Mouse (Mus musculus): ENCODE measurements at regions not wholly inside any gene's neighbourhood (a gene's known extent, or its start where the extent isn't known, plus 50 kb on each side); places are given as distances from the start of the nearest gene placed in this dataset.

DNA sequence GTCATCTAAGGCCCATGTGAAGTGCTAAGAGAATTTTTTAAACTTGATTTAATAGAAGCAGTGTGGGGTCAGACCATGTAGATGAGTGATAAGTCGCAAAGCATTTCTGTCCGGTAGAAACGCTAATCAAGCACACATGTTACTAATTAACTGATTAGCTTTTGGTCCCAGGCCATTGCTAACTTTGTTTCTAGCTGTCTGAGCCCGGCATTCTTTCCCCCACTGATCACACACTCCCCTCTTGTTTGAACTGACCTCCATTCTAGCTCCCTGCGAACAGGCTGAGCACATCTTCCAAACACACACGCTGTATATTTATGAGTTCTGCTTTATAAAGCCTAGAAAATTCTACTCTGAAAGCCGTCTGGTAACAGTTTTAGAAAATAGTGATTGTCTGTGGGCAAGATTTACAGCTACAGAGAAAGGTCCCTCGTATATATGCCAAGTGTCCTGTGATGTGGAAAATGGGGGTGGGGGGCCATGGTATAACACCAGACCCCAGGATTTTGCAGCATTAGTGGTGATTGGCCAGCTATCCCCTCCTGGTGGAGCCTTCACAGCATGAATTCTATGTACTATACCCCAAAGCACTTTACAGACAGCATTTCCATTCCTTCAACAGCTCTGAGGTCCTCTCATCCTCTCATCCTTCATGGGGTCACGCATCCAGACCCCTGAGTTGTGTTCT is 126.1 kb upstream of the Cops8 start:
- Histone ChIP-seq H3K27me3 (ENCODE audit: control insufficient read depth, insufficient read depth, low read length) (peaks cover 3% of the 10 kb centered on the region; the same call in 1 of the 2 replicates), H3K9me3 (ENCODE audit: control insufficient read depth, low read length) (no peaks in the 10 kb centered on the region), H3K36me3 (ENCODE audit: control insufficient read depth, insufficient read depth, low read length) (no peaks in the 10 kb centered on the region), H3K4me3 (ENCODE audit: low read depth, low read length) (no peak overlapping the region), H3K9ac (ENCODE audit: low read depth, low read length) (no peak overlapping the region), H3K27ac (ENCODE audit: low read depth, low read length) (no peak overlapping the region), H3K4me1 (replicated peaks; ENCODE audit: control insufficient read depth, insufficient read depth, low read length) (peaks cover 4% of the 10 kb centered on the region), H3K4me2 (replicated peaks; ENCODE audit: low read depth, low read length) (no peak overlapping the region)
- WGBS = 36% methylated on average over 9 of the region's 9 CpGs
- no peak for ATAC-seq (ENCODE audit: low FRiP score)
- DNase-seq (ENCODE audit: low spot score) = no peak

DNA sequence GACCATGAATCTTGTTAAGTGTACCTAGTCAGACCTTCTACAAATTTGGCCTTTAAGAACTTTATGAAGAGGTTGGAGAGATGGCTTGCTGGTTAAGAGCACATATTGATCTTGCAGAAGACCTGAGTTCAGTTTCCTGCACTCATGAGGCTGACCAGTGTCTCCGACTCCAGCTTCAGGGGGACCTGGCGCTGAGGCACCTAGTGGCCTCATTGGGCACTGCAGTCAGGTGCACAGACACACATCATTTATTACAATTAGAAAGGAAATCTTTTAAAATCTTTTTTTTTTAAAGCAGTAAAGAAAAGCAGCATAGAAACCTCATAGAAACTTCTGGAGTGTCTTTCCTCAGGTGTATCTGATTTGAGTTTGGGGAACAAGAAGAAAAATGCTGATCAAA is 123.9 kb upstream of the Cops8 start:
- H3K27ac ChIP-seq (ENCODE audit: low read depth, low read length) = no peak overlapping the region
- H3K27me3 ChIP-seq (ENCODE audit: control insufficient read depth, insufficient read depth, low read length) = no peaks in the 10 kb centered on the region
- DNase-seq (ENCODE audit: low spot score) (no peak), ATAC-seq (ENCODE audit: low FRiP score) (no peak)
- H3K9me3 ChIP-seq (ENCODE audit: control insufficient read depth, low read length) = no peaks in the 10 kb centered on the region
- H3K4me2 ChIP-seq (replicated peaks; ENCODE audit: low read depth, low read length) = no peak overlapping the region
- no peaks in the 10 kb centered on the region for H3K36me3 ChIP-seq (ENCODE audit: control insufficient read depth, insufficient read depth, low read length)
- H3K9ac ChIP-seq (ENCODE audit: low read depth, low read length) = no peak overlapping the region
- H3K4me1 ChIP-seq (replicated peaks; ENCODE audit: control insufficient read depth, insufficient read depth, low read length) = peaks cover 4% of the 10 kb centered on the region
- no peak overlapping the region for H3K4me3 ChIP-seq (ENCODE audit: low read depth, low read length)
- WGBS = 82% methylated on average over 2 of the region's 2 CpGs

DNA sequence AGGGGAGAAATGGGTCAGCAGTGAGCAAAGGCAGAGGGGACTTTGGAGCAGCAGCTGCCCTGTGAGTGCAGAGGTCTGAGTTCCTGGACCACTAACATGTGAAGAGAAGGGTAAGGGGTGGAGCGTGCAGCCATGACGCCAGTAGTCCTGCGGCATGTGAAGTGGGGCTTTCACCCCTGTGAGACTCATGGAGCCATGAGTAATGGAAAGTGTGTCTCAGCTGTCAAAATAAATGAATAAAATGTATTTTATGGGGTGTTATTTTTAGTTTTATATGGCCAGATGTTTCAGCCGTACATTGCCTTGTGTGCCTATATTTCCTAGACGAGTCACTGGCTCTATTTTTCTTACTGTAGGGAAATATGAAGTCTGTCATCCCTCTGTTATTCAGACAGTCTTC is 121.5 kb upstream of the Cops8 start:
- no peaks in the 10 kb centered on the region for H3K36me3 ChIP-seq (ENCODE audit: control insufficient read depth, insufficient read depth, low read length)
- no peaks in the 10 kb centered on the region; the same call in 1 of the 2 replicates for H3K4me1 ChIP-seq (replicated peaks; ENCODE audit: control insufficient read depth, insufficient read depth, low read length)
- no peak overlapping the region for H3K4me2 ChIP-seq (replicated peaks; ENCODE audit: low read depth, low read length)
- H3K27me3 ChIP-seq (ENCODE audit: control insufficient read depth, insufficient read depth, low read length) = no peaks in the 10 kb centered on the region
- 96% methylated on average over 5 of the region's 5 CpGs for WGBS
- H3K9me3 ChIP-seq (ENCODE audit: control insufficient read depth, low read length) = no peaks in the 10 kb centered on the region
- no peak for DNase-seq (ENCODE audit: low spot score)
- H3K9ac ChIP-seq (ENCODE audit: low read depth, low read length) = no peak overlapping the region
- H3K27ac ChIP-seq (ENCODE audit: low read depth, low read length) = no peak overlapping the region
- H3K4me3 ChIP-seq (ENCODE audit: low read depth, low read length) = no peak overlapping the region
- ATAC-seq (ENCODE audit: low FRiP score) = no peak

DNA sequence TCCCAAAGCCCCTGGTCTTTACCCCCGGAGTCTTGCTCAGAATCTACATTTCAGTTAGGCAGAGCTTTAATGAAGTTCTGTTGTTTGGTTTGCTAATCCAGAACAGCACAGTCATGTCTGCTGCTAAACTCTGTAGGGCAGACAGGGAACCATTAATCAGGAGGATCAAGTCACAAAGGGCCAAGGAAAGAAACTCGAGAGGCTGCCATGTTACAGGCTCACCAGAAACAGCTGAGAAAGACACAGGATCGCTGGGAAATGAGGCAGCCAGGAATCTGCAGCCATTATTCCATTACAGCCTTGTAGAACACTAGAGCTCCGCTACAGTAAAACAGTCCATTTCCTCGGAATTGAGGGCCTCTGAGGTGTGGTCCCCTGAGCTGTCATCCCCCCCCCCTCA is 121.1 kb upstream of the Cops8 start:
- no peak overlapping the region for H3K27ac ChIP-seq (ENCODE audit: low read depth, low read length)
- DNase-seq (ENCODE audit: low spot score) = no peak
- no peak overlapping the region for H3K4me2 ChIP-seq (replicated peaks; ENCODE audit: low read depth, low read length)
- no peaks in the 10 kb centered on the region for H3K36me3 ChIP-seq (ENCODE audit: control insufficient read depth, insufficient read depth, low read length)
- ATAC-seq (ENCODE audit: low FRiP score) = no peak
- H3K4me1 ChIP-seq (replicated peaks; ENCODE audit: control insufficient read depth, insufficient read depth, low read length) = no peaks in the 10 kb centered on the region; the same call in 1 of the 2 replicates
- H3K9me3 ChIP-seq (ENCODE audit: control insufficient read depth, low read length) = no peaks in the 10 kb centered on the region
- WGBS = 71% methylated on average over 5 of the region's 5 CpGs
- no peaks in the 10 kb centered on the region for H3K27me3 ChIP-seq (ENCODE audit: control insufficient read depth, insufficient read depth, low read length)
- H3K9ac ChIP-seq (ENCODE audit: low read depth, low read length) = no peak overlapping the region
- H3K4me3 ChIP-seq (ENCODE audit: low read depth, low read length) = no peak overlapping the region

DNA sequence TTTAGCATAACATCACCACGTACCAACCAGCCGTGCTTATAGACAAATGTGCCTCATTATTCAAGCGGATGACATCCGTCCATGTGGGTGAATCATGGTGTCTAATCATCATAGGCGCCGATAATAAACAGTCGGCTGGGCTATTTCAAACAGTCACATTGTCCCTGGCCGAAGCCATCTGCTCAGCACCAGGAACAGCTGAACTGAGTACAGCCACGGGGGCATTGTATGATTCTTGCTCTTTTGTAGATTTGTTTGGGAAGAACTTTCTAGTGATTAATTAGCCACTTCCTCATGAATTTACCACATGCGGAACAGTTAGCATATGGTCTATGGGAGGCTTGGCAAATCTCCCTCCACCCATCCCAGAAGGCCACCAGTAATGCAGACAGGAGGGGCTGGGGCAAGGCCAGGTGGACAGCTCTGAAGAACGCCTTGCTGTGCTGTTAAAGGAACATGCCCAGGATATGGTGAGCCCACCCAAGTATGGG is 116.4 kb upstream of the Cops8 start:
- no peaks in the 10 kb centered on the region for H3K27me3 ChIP-seq (ENCODE audit: control insufficient read depth, insufficient read depth, low read length)
- peak; percentile 41 for DNase-seq (ENCODE audit: low spot score)
- H3K27ac ChIP-seq (ENCODE audit: low read depth, low read length) = no peak overlapping the region
- no peaks in the 10 kb centered on the region for H3K36me3 ChIP-seq (ENCODE audit: control insufficient read depth, insufficient read depth, low read length)
- no peak overlapping the region for H3K4me3 ChIP-seq (ENCODE audit: low read depth, low read length)
- peak; percentile 75 for ATAC-seq (ENCODE audit: low FRiP score)
- no peaks in the 10 kb centered on the region for H3K9me3 ChIP-seq (ENCODE audit: control insufficient read depth, low read length)
- no peak overlapping the region for H3K4me2 ChIP-seq (replicated peaks; ENCODE audit: low read depth, low read length)
- WGBS = 59% methylated on average over 11 of the region's 11 CpGs
- H3K9ac ChIP-seq (ENCODE audit: low read depth, low read length) = no peak overlapping the region
- H3K4me1 ChIP-seq (replicated peaks; ENCODE audit: control insufficient read depth, insufficient read depth, low read length) = no peaks in the 10 kb centered on the region; the same call in 1 of the 2 replicates

DNA sequence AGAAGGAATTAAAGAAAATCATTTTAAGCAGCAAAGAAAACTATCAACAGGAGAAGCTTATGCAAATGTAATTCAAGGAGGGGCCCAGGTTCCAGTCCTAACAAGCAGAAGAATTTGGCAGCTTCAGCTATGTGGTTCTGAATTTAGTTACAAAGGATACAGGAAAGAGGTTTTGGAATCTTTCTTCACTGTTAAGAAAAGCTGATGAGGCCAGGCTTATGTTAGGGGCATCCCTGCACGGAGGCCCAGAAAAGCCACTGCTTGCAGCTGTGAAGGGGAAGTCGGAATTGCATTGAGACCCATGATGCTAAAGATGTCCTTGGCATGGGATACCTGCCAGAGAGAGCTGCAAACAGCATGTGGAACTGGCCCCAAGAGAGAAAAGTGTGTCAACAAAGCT is 114.9 kb upstream of the Cops8 start:
- Histone ChIP-seq H3K9me3 (ENCODE audit: control insufficient read depth, low read length) (no peaks in the 10 kb centered on the region), H3K27me3 (ENCODE audit: control insufficient read depth, insufficient read depth, low read length) (no peaks in the 10 kb centered on the region; the same call in 1 of the 2 replicates), H3K4me1 (replicated peaks; ENCODE audit: control insufficient read depth, insufficient read depth, low read length) (no peaks in the 10 kb centered on the region; the same call in 1 of the 2 replicates), H3K9ac (ENCODE audit: low read depth, low read length) (no peak overlapping the region), H3K4me2 (replicated peaks; ENCODE audit: low read depth, low read length) (no peak overlapping the region), H3K4me3 (ENCODE audit: low read depth, low read length) (no peak overlapping the region), H3K36me3 (ENCODE audit: control insufficient read depth, insufficient read depth, low read length) (no peaks in the 10 kb centered on the region), H3K27ac (ENCODE audit: low read depth, low read length) (no peak overlapping the region)
- DNase-seq (ENCODE audit: low spot score) = no peak
- 80% methylated on average over 2 of the region's 2 CpGs for WGBS
- ATAC-seq (ENCODE audit: low FRiP score) = no peak

DNA sequence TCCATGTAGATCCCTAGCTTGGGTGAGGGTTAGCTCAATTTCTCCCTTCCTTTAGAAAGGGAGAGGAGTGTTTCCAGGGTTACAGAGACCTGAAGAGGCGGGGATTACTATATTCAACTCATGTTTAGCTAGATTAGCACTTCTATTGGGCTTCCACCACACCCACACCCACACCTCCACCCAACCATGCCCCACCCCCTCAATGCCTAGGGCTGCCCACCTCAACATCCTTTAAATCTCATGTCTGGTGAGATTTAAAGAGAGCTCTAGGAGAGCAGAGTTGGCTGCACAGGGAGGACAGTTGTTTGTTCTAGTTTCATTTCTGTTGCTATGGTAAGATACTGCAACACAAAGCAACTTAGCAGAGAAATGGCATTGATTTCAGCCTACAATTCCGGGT is 113.8 kb upstream of the Cops8 start:
- H3K27me3 ChIP-seq (ENCODE audit: control insufficient read depth, insufficient read depth, low read length) = no peaks in the 10 kb centered on the region; the same call in 1 of the 2 replicates
- ATAC-seq (ENCODE audit: low FRiP score) = no peak
- DNase-seq (ENCODE audit: low spot score) = no peak
- no peaks in the 10 kb centered on the region; the same call in 1 of the 2 replicates for H3K4me1 ChIP-seq (replicated peaks; ENCODE audit: control insufficient read depth, insufficient read depth, low read length)
- no peaks in the 10 kb centered on the region for H3K36me3 ChIP-seq (ENCODE audit: control insufficient read depth, insufficient read depth, low read length)
- H3K4me2 ChIP-seq (replicated peaks; ENCODE audit: low read depth, low read length) = no peak overlapping the region
- 80% methylated on average over 2 of the region's 2 CpGs for WGBS
- no peak overlapping the region for H3K9ac ChIP-seq (ENCODE audit: low read depth, low read length)
- H3K27ac ChIP-seq (ENCODE audit: low read depth, low read length) = no peak overlapping the region
- H3K4me3 ChIP-seq (ENCODE audit: low read depth, low read length) = no peak overlapping the region
- no peaks in the 10 kb centered on the region for H3K9me3 ChIP-seq (ENCODE audit: control insufficient read depth, low read length)

DNA sequence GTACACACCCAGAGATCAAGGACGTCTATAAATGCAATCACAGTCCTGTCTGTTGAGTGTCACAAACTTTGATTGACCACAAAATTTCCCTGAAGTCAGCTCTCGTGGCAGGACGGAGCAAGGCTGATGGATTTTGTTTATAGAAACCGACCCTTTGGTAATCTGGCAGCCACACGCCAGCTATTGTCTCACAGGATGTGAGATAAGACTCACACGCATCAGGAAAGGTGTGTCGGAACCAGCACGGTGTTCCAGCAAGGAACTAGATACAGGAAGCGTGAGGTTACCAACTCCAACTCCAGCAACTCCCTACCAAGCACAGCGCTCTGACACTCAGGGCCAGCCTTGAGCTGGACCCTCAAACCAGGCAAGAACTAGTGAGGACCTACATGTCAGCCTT is 112.4 kb upstream of the Cops8 start:
- Histone ChIP-seq H3K27ac (ENCODE audit: low read depth, low read length) (no peak overlapping the region), H3K4me3 (ENCODE audit: low read depth, low read length) (no peak overlapping the region), H3K36me3 (ENCODE audit: control insufficient read depth, insufficient read depth, low read length) (no peaks in the 10 kb centered on the region), H3K9ac (ENCODE audit: low read depth, low read length) (no peak overlapping the region), H3K27me3 (ENCODE audit: control insufficient read depth, insufficient read depth, low read length) (no peaks in the 10 kb centered on the region; the same call in 1 of the 2 replicates), H3K9me3 (ENCODE audit: control insufficient read depth, low read length) (no peaks in the 10 kb centered on the region), H3K4me1 (replicated peaks; ENCODE audit: control insufficient read depth, insufficient read depth, low read length) (no peaks in the 10 kb centered on the region; the same call in 1 of the 2 replicates), H3K4me2 (replicated peaks; ENCODE audit: low read depth, low read length) (no peak overlapping the region)
- ATAC-seq (ENCODE audit: low FRiP score) (no peak), DNase-seq (ENCODE audit: low spot score) (no peak)
- 89% methylated on average over 10 of the region's 10 CpGs for WGBS

DNA sequence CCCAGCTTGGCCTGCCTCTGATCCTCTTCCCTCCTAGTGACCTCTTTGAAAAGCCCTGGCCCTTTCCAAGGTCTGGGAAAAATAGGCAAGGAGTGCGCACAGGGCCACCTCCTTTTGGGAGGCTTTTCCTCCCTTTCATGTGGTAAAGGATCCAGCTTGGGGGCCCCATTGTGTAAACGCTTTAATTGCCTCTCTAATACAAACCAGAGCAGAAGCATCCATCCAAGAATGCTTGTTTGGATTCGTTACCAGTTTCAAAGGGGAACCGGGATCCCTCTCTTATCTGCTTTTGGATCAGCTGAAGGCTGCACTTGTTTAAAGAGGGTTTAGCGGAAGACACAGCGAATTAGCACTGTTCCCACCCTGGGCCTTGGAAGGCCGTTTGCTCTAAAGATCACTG is 109.3 kb upstream of the Cops8 start:
- no peak overlapping the region for H3K9ac ChIP-seq (ENCODE audit: low read depth, low read length)
- H3K27ac ChIP-seq (ENCODE audit: low read depth, low read length) = no peak overlapping the region
- H3K27me3 ChIP-seq (ENCODE audit: control insufficient read depth, insufficient read depth, low read length) = no peaks in the 10 kb centered on the region; the same call in 1 of the 2 replicates
- H3K4me1 ChIP-seq (replicated peaks; ENCODE audit: control insufficient read depth, insufficient read depth, low read length) = no peaks in the 10 kb centered on the region
- H3K4me2 ChIP-seq (replicated peaks; ENCODE audit: low read depth, low read length) = no peak overlapping the region
- 28% methylated on average over 7 of the region's 7 CpGs for WGBS
- no peak for ATAC-seq (ENCODE audit: low FRiP score)
- H3K4me3 ChIP-seq (ENCODE audit: low read depth, low read length) = no peak overlapping the region
- no peaks in the 10 kb centered on the region for H3K36me3 ChIP-seq (ENCODE audit: control insufficient read depth, insufficient read depth, low read length)
- no peak for DNase-seq (ENCODE audit: low spot score)
- H3K9me3 ChIP-seq (ENCODE audit: control insufficient read depth, low read length) = no peaks in the 10 kb centered on the region
